Mouse (Mus musculus): ENCODE results near the gene Acbd3.

DNA sequence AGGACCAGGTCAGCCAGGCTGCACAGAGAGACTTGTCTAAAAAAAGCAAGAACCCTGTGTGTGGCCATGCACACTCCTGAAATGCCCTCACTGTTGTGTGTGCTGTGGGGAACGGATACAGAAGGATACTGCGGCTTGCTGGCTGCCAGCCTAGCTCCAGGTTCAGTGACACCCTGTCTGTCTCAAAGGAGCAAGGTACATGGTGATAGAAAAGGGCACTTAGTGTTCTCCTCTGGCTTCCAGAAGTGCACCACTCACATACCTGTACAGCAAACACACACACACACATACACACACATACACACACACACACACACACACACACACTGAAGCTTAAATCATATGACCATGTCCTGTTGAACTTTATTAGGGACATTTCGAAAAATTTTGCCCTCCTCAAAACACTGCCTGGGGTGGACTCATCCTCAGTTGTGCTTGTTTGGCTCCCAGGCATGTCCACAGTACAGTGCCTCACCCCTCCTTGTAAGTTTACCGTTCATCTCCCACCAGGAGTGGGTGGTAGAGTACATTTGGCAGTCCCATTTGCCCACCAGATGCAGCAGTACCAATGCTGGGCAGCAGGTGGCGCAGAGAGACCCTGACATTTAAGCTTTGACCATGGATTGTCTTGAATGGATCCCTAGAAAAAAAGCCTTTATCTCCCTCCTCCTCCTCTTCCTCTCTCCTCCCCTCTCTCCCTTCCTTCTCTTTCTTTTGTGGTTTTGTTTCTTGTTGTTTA lies 5.7 kb upstream of the Acbd3 start:
- TF ChIP-seq CTCF (IDR thresholded peaks at IDR 0.05; ENCODE audit: extremely low read depth, insufficient read depth, insufficient read length, insufficient replicate concordance) (peak; percentile 94; the same call in 1 of the 2 replicates), POLR2A (IDR thresholded peaks at IDR 0.05; ENCODE audit: low read depth, low read length) (no peak)

All from spleen, adult 2 months (tissue).